Mouse (Mus musculus): ENCODE measurements around the gene Proca1.

DNA sequence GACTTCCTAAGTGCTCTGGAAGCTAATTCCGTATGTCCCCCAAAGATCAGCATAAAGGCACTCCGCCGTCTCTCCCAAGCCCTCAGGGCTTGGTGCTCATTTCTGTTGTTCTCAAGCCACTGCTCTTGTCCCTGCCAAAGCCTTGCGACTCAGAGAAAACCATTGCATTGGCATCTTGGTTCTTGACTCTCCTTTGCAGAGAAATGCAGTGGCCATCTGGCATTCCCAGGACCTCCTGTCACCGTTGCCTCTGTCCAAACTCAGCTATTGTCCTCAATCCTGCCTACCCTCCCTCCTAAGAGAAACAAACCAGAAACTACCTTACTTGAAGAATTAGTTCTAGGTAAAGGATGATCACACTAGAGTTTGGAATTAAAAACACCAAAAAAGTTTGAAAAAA lies 37.5 kb upstream of the Proca1 start:
- TF ChIP-seq POLR2A (IDR thresholded peaks at IDR 0.05; ENCODE audit: low read depth, low read length) (no peak), CTCF (IDR thresholded peaks at IDR 0.05; ENCODE audit: borderline replicate concordance, insufficient read depth, low read length) (no peak)
